Mouse (Mus musculus) heart, postnatal 0 days (tissue): Measurements from ENCODE around the gene Btg2. TPM values are rescaled to one million over a fixed set of nuclear protein-coding genes. Genes with fewer than 3 reads are reported as not detected.

Experiments
- ATAC-seq: fragments of 200-750 bp; cut with Nextera tagmentation; 2 replicates; pipeline ENCODE4 v1.8.0; 2017; ENCODE audit warnings: low read depth, moderate number of reproducible peaks, moderate library complexity; ENCODE audit not compliant: insufficient read depth
- DNase-seq: peaks from one replicate; pipeline ENCODE4 v3.0.0-alpha.2; 2016; ENCODE audit warnings: low spot score
- H3K27ac ChIP-seq: fragments of 300-500 bp; sonication (generic); 2 replicates; pipeline ENCODE4 v1.5.1; 2014; ENCODE audit warnings: low read depth, mild to moderate bottlenecking
- H3K27me3 ChIP-seq: fragments of 300-500 bp; sonication (generic); 2 replicates; pipeline ENCODE4 v1.6.1; 2014; ENCODE audit warnings: low read length, mixed read lengths; ENCODE audit not compliant: control insufficient read depth, insufficient read depth
- H3K36me3 ChIP-seq: fragments of 300-500 bp; sonication (generic); replicated peaks from 2 replicates; pipeline ENCODE4 v1.6.1; 2014; ENCODE audit warnings: low read length, mixed read lengths; ENCODE audit not compliant: control insufficient read depth, insufficient read depth
- H3K4me1 ChIP-seq: fragments of 300-500 bp; sonication (generic); 2 replicates; pipeline ENCODE4 v1.6.1; 2014; ENCODE audit warnings: antibody characterized with exemption; ENCODE audit not compliant: control insufficient read depth, insufficient read depth
- H3K4me2 ChIP-seq: fragments of 300-500 bp; sonication (generic); 2 replicates; pipeline ENCODE4 v1.6.1; 2014; ENCODE audit warnings: low read depth, mild to moderate bottlenecking, low read length, moderate library complexity
- H3K4me3 ChIP-seq: fragments of 300-500 bp; sonication (generic); 2 replicates; pipeline ENCODE4 v1.5.1; 2014; ENCODE audit warnings: low read depth, low read length
- H3K9ac ChIP-seq: fragments of 300-500 bp; sonication (generic); replicated peaks from 2 replicates; pipeline ENCODE4 v1.6.1; 2014; ENCODE audit warnings: low read depth, low read length, mixed read lengths
- H3K9me3 ChIP-seq: fragments of 300-500 bp; sonication (generic); replicated peaks from 2 replicates; pipeline ENCODE4 v1.6.1; 2016; ENCODE audit warnings: low read length; ENCODE audit not compliant: control insufficient read depth
- CTCF ChIP-seq: IDR thresholded peaks from 2 replicates; pipeline ENCODE4 v1.5.1; 2016; ENCODE audit warnings: antibody characterized with exemption, control low read depth, low read depth
- EP300 ChIP-seq: IDR thresholded peaks from 2 replicates; pipeline ENCODE4 v1.6.1; 2016; ENCODE audit warnings: antibody characterized with exemption, low read depth
- WGBS: fragments of 180-500 bp; shearing (Covaris S2); extraction: QIAGEN DNeasy Blood & Tissue Kit; methylation state at CpG from one replicate; pipeline ENCODE4 v1.1.7; 2014; 5-methylcytosine and 5-hydroxymethylcytosine counted together
- polyA plus RNA-seq: library from polyadenylated mRNA; unstranded; fragments of >200 nt; fragmentation: Nextera tagmentation; extraction: Ambion mirVana; gene quantifications from 2 replicates; pipeline ENCODE4 v1.2.1, GENCODE M21; 2015
- total RNA-seq: library from RNA; depleted of rRNA; stranded (reverse); fragments of >200 nt; gene quantifications from 2 replicates; pipeline ENCODE4 v1.2.3, GENCODE M21; 2014; ENCODE audit warnings: low replicate concordance

Gene Btg2
- total and polyA plus RNA-seq, 2 experiments from 2014 or later = 33.7 to 52.9 TPM

DNA sequence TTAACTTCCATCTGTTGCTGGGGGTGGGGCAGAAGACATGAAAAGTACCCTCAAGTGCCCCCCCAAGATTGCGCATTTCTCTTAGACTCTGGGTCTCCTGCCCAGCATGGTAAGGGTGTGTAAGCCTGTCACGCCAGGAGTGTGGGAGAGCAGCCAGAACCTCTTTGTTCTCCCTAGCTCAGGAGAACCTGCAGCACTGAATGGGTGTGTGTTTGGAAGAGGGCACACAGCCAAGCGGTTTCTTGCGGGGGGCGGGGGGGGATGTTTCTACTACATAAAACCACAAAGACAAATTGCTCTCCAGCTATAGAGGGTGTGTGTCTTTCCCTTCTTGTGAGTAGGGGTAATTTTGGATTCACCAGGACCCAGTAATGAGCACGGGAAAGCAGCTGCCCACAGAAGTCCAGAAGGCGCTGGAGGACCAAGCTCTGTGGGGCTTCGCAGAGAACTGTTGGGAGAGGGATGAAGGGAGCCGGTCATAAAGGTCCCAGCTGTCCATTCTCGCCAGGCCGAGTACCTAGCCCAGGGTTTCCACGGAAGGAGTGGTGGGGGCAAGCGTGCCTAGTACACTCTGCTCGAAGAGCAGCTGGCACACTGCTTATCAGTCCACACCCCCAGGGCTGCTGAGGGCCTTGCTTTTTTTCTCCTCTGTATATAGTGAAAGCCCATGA lies 17.5 kb upstream of the Btg2 start:
- 0 out of 2 replicates have a peak overlapping the region, but pooled peaks have one; percentile 22 for H3K4me2 ChIP-seq
- ATAC-seq (no peak), DNase-seq (peak; percentile 76)
- H3K27me3 ChIP-seq = no peaks in the 10 kb centered on the region
- no peaks in the 10 kb centered on the region for H3K9me3 ChIP-seq
- peaks cover 73% of the 10 kb centered on the region for H3K4me1 ChIP-seq
- no peaks in the 10 kb centered on the region for H3K36me3 ChIP-seq
- TF ChIP-seq EP300 (no peak), CTCF (no peak)
- 10% methylated on average over 14 of the region's 14 CpGs for WGBS
- peak overlapping the region; percentile 41 for H3K9ac ChIP-seq
- peak overlapping the region; percentile 99 for H3K27ac ChIP-seq
- H3K4me3 ChIP-seq = no peak overlapping the region

DNA sequence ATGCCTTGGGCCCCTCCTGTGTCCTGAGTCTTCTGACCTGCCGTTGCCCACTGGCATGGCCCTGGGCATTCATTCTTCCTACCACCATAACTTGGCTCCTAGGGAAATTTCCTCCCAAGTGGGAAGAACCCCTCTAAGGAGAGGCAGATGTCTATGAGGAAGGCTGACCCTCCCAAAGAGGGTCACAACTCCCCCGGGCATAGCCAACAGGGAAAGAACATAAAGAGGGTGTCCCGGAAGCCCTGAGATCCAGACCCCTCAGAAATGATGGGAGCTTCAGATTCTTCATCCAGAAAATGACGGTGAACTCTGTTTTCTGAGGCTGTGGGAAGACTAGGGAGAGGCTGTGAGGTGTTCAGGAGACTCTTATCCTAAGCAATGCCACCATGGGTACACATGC lies 16.8 kb upstream of the Btg2 start:
- Histone ChIP-seq H3K27me3 (no peaks in the 10 kb centered on the region), H3K9ac (peak overlapping the region; percentile 41), H3K27ac (peak overlapping the region; percentile 99), H3K9me3 (no peaks in the 10 kb centered on the region), H3K4me3 (no peak overlapping the region), H3K4me1 (peaks cover 67% of the 10 kb centered on the region), H3K4me2 (no peak overlapping the region), H3K36me3 (no peaks in the 10 kb centered on the region)
- WGBS = 78% methylated on average over 4 of the region's 4 CpGs
- ATAC-seq (no peak), DNase-seq (no peak)
- TF ChIP-seq CTCF = no peak
- TF ChIP-seq EP300 = no peak

DNA sequence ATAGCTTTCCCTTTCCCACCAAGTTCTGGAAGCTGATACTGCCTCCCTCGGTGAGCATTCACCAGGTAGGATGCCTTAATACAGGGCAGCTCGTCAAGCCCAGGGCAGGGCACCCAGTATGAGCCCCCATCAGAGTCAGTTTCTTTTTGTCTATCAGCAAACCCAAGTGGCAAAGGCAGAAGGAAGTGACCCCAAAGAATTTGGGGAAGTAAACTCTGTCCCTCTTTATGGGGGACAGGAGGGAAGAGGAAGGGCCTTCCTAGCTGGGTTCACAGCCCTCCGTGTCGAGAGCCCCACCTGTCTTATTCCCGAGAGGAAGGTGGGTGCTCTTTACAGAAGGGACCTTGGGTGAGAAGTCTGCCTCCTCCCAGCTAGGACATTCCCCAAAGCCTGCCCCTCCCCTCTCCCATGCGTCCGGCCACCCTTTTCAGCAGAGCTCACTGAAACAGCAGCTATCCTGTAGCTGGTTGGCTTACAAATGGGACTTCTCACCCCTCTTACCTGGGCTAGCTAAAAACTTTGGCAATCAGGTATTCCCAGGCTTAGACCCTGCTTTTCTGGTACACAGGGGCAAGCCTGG lies 16.2 kb upstream of the Btg2 start:
- H3K27ac ChIP-seq = no peak overlapping the region
- DNase-seq = no peak

DNA sequence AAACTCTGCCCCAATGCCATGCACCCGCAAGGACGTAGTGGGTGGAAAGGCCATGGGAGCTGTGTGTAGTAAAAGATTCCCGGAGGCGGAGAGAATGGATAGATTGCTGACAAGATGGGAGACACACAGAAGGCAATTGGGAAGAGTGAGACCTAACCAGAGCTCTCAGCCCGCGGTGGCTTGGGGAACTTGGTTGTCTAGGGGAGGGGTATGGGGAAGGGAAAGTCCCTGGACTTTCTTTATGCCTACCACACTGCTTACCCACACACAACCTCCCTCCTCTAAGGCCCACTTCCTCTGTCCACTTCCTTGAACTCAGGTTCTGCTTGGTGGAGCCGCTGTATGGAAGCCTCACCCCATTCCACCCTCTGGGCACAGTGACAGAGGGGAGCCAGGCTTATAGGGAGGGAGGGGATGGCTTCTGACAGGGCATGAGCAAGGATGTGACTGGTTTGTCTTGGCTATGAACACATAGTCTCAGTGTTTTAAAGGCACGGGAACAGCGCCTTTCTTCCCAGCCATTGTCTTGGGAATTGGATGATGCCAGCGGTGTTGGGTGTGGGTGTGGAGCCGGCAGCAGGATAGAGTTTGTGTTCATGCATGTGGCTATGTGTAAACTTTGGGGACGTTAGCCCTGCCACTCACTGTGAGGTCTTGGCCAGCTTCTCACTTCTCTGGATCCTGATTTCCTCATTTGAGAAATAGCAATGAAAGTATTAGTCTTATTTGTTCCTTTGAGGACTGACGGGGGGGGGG lies 15.0 kb upstream of the Btg2 start:
- H3K27me3 ChIP-seq = no peaks in the 10 kb centered on the region
- peaks cover 53% of the 10 kb centered on the region for H3K4me1 ChIP-seq
- 57% methylated on average over 13 of the region's 13 CpGs for WGBS
- H3K27ac ChIP-seq = peak overlapping the region; percentile 95
- ATAC-seq (no peak), DNase-seq (no peak)
- no peak overlapping the region for H3K9ac ChIP-seq
- TF ChIP-seq CTCF (no peak), EP300 (no peak)
- no peak overlapping the region for H3K4me3 ChIP-seq
- H3K36me3 ChIP-seq = no peaks in the 10 kb centered on the region
- H3K4me2 ChIP-seq = no peak overlapping the region
- H3K9me3 ChIP-seq = no peaks in the 10 kb centered on the region

More for the DNA sequence above, 16.2 kb upstream of the Btg2 start:
- H3K4me2 ChIP-seq = no peak overlapping the region
- H3K36me3 ChIP-seq = no peaks in the 10 kb centered on the region
- WGBS = 68% methylated on average over 7 of the region's 7 CpGs
- H3K9me3 ChIP-seq = no peaks in the 10 kb centered on the region
- H3K9ac ChIP-seq = no peak overlapping the region
- H3K4me1 ChIP-seq = peaks cover 61% of the 10 kb centered on the region
- H3K4me3 ChIP-seq = no peak overlapping the region
- TF ChIP-seq EP300 (no peak), CTCF (no peak)
- H3K27me3 ChIP-seq = no peaks in the 10 kb centered on the region
- ATAC-seq = no peak

DNA sequence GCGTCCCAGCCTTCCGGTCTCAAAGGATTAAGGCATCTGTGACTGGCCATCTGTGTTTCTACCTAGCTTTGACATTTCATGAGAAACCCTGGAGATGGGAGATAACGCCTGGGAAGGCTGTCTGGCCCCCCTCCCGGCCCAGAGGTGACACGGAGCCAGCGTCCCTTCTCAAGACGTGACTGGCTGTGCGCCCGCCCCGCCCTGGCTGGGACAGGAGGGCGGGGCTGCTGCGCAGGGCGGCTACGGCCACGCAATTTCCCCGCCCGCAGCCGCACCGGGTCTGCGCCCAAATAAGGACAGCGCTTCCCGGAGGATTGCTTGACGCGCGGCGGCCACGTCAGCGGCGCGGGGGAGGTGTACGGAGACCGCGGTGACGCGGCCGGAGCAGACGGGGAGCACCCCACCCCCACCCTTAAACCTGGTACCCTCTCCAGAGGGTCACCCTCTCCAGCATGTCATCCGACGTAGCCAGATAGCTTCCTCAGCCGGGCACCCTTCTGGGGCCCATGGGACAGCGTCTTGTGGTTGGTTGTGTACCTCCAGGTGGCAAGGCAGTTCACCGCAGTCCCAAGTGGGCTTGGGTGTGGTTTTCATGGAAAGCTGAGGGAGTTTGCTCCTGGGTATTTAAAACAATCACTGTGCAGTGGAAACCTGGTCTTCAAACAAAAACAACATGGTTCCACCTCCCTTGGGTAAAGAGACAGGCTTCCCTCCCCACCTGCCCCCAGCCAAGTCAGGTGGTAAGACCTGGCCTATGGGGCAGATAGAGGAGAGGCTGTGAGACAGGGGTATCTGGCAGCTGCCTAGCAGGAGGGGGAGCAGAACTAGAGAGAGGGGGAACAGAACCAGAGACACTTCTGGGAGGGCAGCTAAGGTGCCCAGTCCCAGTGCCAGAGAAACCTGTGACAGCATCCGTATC lies 14.2 kb upstream of the Btg2 start:
- peak overlapping the region; percentile 58 for H3K4me2 ChIP-seq
- H3K27me3 ChIP-seq = no peaks in the 10 kb centered on the region
- DNase-seq = peak; percentile 94
- peak overlapping the region; percentile 95 for H3K27ac ChIP-seq
- 2% methylated on average over 43 of the region's 43 CpGs for WGBS
- H3K9me3 ChIP-seq = no peaks in the 10 kb centered on the region
- peak overlapping the region; percentile 18; the same call in 1 of the 2 replicates for H3K9ac ChIP-seq
- ATAC-seq = peak; percentile 93
- TF ChIP-seq EP300 (peak; percentile 91), CTCF (no peak)
- H3K36me3 ChIP-seq = no peaks in the 10 kb centered on the region
- H3K4me1 ChIP-seq = peaks cover 46% of the 10 kb centered on the region
- peak overlapping the region; percentile 31 for H3K4me3 ChIP-seq
